8 mouse cellular contexts compared by ENCODE assay signal in the genomic region with DNA sequence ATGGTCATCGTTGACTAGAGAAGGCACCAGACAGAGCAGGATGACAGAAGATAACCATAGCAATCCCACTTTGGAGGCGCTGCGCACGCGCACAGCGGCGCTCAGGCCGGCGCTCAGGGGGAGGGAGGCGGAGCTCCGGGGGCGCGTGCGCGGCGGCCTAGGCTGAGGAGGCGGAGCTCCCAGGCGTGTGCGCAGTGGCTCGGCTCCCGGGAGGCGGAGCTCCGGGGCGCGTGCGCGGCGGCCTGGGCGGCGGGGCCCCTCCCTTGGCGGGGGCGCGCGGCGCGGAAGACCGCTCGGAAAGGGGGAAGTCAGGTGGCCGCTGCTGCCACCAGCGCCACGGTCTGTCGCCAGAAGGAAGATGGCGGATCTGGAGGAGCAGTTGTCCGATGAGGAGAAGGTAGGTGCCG. TPM values are rescaled to one million over a fixed set of nuclear protein-coding genes. Genes with fewer than 3 reads are reported as not detected.
A peak's percentile ranks its signal among the peaks of the same experiment; 100 is the strongest.
DNase-seq lines count a peak whose midpoint lies in the region; ATAC-seq lines count a peak whose summit lies in the region.

No protein-coding gene starts in this region.

- H3K9ac ChIP-seq in hindbrain, embryonic 11.5 days (ENCODE audit: low read depth, low read length) = peak overlapping the region; percentile 90

- DNase-seq in MEL-GATA-1-ER (ENCODE audit: extremely low read depth, low read depth) = peak; percentile 70
- DNase-seq in cerebellum, adult 8-10 months = peak; percentile 96
- DNase-seq in hindbrain, embryonic 11.5 days (ENCODE audit: low spot score) = peak; percentile 98
- DNase-seq in layer of hippocampus, postnatal 10 days (ENCODE audit: low spot score in 2 of 2) = peak; percentile 93 to 97
- peak; percentile 95 for DNase-seq in lung, postnatal 10 days
- DNase-seq in ovary, postnatal 36 days (ENCODE audit: low spot score) = peak; percentile 96
- DNase-seq in thymus, postnatal 25 days = peak; percentile 98

- 0% methylated on average over 23 of the region's 45 CpGs for WGBS in hindbrain, embryonic 11.5 days

- 0 out of 2 replicates have a peak, but pooled peaks cover 3% of the 10 kb centered on the region for H3K36me3 ChIP-seq in hindbrain, embryonic 11.5 days (ENCODE audit: control insufficient read depth, insufficient read depth, low read length)

- H3K4me2 ChIP-seq in hindbrain, embryonic 11.5 days (replicated peaks; ENCODE audit: low read depth, low read length) = peak overlapping the region; percentile 63

- peak overlapping the region; percentile 90 for H3K4me3 ChIP-seq in hindbrain, embryonic 11.5 days (ENCODE audit: low read depth, low read length)

- no peaks in the 10 kb centered on the region for H3K27me3 ChIP-seq in hindbrain, embryonic 11.5 days (ENCODE audit: control insufficient read depth, insufficient read depth, low read length)

- ATAC-seq in frontal cortex, adult (ENCODE audit: low TSS enrichment) = peak; percentile 93
- ATAC-seq in hindbrain, embryonic 11.5 days (ENCODE audit: low FRiP score) = peak; percentile 96

- H3K27ac ChIP-seq in hindbrain, embryonic 11.5 days (ENCODE audit: low read depth, low read length) = peak overlapping the region; percentile 95

- no peaks in the 10 kb centered on the region for H3K9me3 ChIP-seq in hindbrain, embryonic 11.5 days (ENCODE audit: control insufficient read depth, low read length)

- H3K4me1 ChIP-seq in hindbrain, embryonic 11.5 days (replicated peaks; ENCODE audit: control insufficient read depth, insufficient read depth, low read length) = no peaks in the 10 kb centered on the region

RNA-seq across cellular contexts. Expression of a gene that starts 0.7 kb away (rescaled TPM):
- polyA plus RNA-seq in hindbrain, embryonic 11.5 days (2014; fragmentation: Nextera tagmentation; extraction: Ambion mirVana) = 268 and 275 TPM in 2 replicates
- total RNA-seq in layer of hippocampus, postnatal 10 days (2021) = 100 to 1,000 TPM; 255 to 273 TPM

RNA-seq across cellular contexts. Expression of a gene that starts 56.0 kb away (rescaled TPM):
- 43.1 and 52.1 TPM in 2 replicates for polyA plus RNA-seq in hindbrain, embryonic 11.5 days (2014; fragmentation: Nextera tagmentation; extraction: Ambion mirVana)
- 10 to 100 TPM; 42.6 to 44.5 TPM for total RNA-seq in layer of hippocampus, postnatal 10 days (2021)

Comparison
In these comparisons a context has a peak if more than half of its experiments do, and no peak if none do; other contexts are left out.
1. Peak in every context shown above with its lines: DNase-seq, ATAC-seq, H3K4me3 ChIP-seq and H3K27ac ChIP-seq.